Comparison of ENCODE assay signal across 8 mouse cellular contexts in the genomic region with DNA sequence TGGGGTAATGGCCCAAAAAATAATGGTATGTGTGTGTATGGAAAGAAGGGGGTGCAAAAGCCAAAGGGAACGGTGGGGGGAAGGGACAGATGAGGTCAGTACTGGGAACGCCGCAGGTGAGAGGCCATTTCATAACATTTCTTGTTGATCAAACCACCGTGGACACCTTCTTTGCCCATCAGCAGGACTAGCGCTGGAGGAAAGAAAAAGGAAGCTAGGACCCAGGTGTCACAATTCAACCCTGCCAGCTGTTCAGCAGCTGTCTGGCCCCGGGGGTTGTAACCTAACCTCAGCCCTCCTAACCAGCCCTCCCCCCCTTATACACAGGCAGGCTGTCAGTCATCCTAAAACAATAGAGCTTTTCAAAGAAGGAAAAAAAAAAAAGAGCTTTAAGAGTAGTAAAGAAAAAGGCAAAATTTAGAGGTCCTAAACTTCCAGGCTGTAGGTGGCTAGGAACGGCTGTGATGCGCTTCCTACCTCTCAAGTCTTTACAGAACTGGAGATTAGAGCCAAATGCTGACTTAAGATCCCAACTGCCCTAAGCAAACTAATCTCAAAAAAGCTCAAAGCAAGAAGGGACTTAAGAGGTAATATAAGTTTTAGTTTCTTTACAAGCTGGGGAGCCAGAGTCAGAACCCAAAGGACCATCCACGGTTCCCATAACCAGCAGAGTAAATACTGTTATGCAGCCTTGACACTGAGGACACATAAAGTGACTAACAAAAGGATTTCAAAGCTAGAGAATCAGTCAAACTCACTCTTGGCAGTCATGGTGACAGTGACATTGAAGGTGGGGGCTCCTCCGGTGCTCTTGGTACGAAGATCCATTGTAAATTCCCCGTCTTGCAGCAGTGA. TPM values are rescaled to one million over a fixed set of nuclear protein-coding genes. Genes with fewer than 3 reads are reported as not detected.
DNase-seq lines count a peak whose midpoint lies in the region; ATAC-seq and TF ChIP-seq lines count a peak whose summit lies in the region.

No protein-coding gene starts in this region.

- peaks cover 63% of the 10 kb centered on the region for H3K4me1 ChIP-seq in heart, embryonic 12.5 days (replicated peaks)
- no peaks in the 10 kb centered on the region for H3K4me1 ChIP-seq in ES-Bruce4 (ENCODE audit: control insufficient read depth, insufficient read depth, low read length)
- H3K4me1 ChIP-seq in forebrain, embryonic 11.5 days (replicated peaks; ENCODE audit: control insufficient read depth, insufficient read depth, low read length), result peaks cover 36% of the 10 kb centered on the region
- peaks cover 64% of the 10 kb centered on the region for H3K4me1 ChIP-seq in limb, embryonic 13.5 days
- H3K4me1 ChIP-seq in stomach, embryonic 14.5 days (ENCODE audit: control insufficient read depth, insufficient read depth, low read length), result peaks cover 41% of the 10 kb centered on the region

- no peaks in the 10 kb centered on the region for H3K27me3 ChIP-seq in heart, embryonic 12.5 days (replicated peaks)
- H3K27me3 ChIP-seq in ES-Bruce4 (ENCODE audit: control insufficient read depth, insufficient read depth, low read length, poor library complexity, severe bottlenecking), result no peaks in the 10 kb centered on the region
- H3K27me3 ChIP-seq in forebrain, embryonic 11.5 days (ENCODE audit: control insufficient read depth, insufficient read depth, low read length), result no peaks in the 10 kb centered on the region
- no peaks in the 10 kb centered on the region for H3K27me3 ChIP-seq in limb, embryonic 13.5 days
- H3K27me3 ChIP-seq in stomach, embryonic 14.5 days (ENCODE audit: control insufficient read depth, insufficient read depth, low read length), result no peaks in the 10 kb centered on the region

- peak overlapping the region; percentile 78 for H3K4me3 ChIP-seq in heart, embryonic 12.5 days
- peak overlapping the region; percentile 100 for H3K4me3 ChIP-seq in ES-Bruce4 (ENCODE audit: low read depth, low read length)
- peak overlapping the region; percentile 99 for H3K4me3 ChIP-seq in forebrain, embryonic 11.5 days (ENCODE audit: low read depth, low read length)
- peak overlapping the region; percentile 100 for H3K4me3 ChIP-seq in limb, embryonic 13.5 days
- peak overlapping the region; percentile 100 for H3K4me3 ChIP-seq in stomach, embryonic 14.5 days (ENCODE audit: low read depth, low read length)

- H3K9me3 ChIP-seq in heart, embryonic 12.5 days (replicated peaks), result no peaks in the 10 kb centered on the region
- H3K9me3 ChIP-seq in ES-Bruce4 (replicated peaks; ENCODE audit: control insufficient read depth, insufficient read depth, low read length, poor library complexity, severe bottlenecking), result no peaks in the 10 kb centered on the region
- no peaks in the 10 kb centered on the region for H3K9me3 ChIP-seq in forebrain, embryonic 11.5 days (ENCODE audit: control insufficient read depth, low read length)
- H3K9me3 ChIP-seq in limb, embryonic 13.5 days, result no peaks in the 10 kb centered on the region
- no peaks in the 10 kb centered on the region for H3K9me3 ChIP-seq in stomach, embryonic 14.5 days (ENCODE audit: control insufficient read depth, low read depth, low read length)

- peaks cover 45% of the 10 kb centered on the region for H3K36me3 ChIP-seq in heart, embryonic 12.5 days
- peaks cover 45% of the 10 kb centered on the region for H3K36me3 ChIP-seq in ES-Bruce4 (ENCODE audit: control insufficient read depth, insufficient read depth, low read length, poor library complexity, severe bottlenecking)
- peaks cover 21% of the 10 kb centered on the region for H3K36me3 ChIP-seq in forebrain, embryonic 11.5 days (ENCODE audit: control insufficient read depth, insufficient read depth, low read length)
- peaks cover 50% of the 10 kb centered on the region for H3K36me3 ChIP-seq in limb, embryonic 13.5 days
- H3K36me3 ChIP-seq in stomach, embryonic 14.5 days (ENCODE audit: control insufficient read depth, insufficient read depth, low read length), result peaks cover 40% of the 10 kb centered on the region

- DNase-seq in heart, postnatal 14 days, result no peak
- DNase-seq in forebrain, embryonic 11.5 days (ENCODE audit: low spot score), result peak; percentile 50
- DNase-seq in left cerebral cortex, postnatal 4 days, result no peak
- DNase-seq in gastrocnemius, postnatal 10 days, result no peak

- TF ChIP-seq CTCF in ES-Bruce4 (IDR thresholded peaks at IDR 0.05; ENCODE audit: low read depth, low read length), result no peak

- intact Hi-C loops in heart, postnatal 14 days (cut with DNase I), result loop anchor here (10.0 kb wide), 1 partner anchor 657 kb away; the partner anchor contains the start of genes Gabarap and Phf23
- intact Hi-C loops in left cerebral cortex, postnatal 4 days (cut with DNase I), result no loop called here

- no peak for ATAC-seq in heart, embryonic 12.5 days (ENCODE audit: insufficient number of reproducible peaks, low FRiP score)
- ATAC-seq in forebrain, embryonic 11.5 days (replicated peaks; ENCODE audit: low FRiP score), result no peak
- ATAC-seq in limb, embryonic 13.5 days (ENCODE audit: low FRiP score, low read depth), result no peak
- ATAC-seq in stomach, embryonic 14.5 days (ENCODE audit: insufficient number of reproducible peaks, insufficient read depth, low FRiP score, low read depth), result no peak

- H3K27ac ChIP-seq in heart, embryonic 12.5 days (ENCODE audit: poor library complexity, severe bottlenecking), result peak overlapping the region; percentile 96; the same call in 1 of the 2 replicates
- peak overlapping the region; percentile 74 for H3K27ac ChIP-seq in ES-Bruce4 (ENCODE audit: insufficient read depth, low read length)
- H3K27ac ChIP-seq in forebrain, embryonic 11.5 days (ENCODE audit: low read depth, low read length), result no peak overlapping the region
- peak overlapping the region; percentile 98 for H3K27ac ChIP-seq in limb, embryonic 13.5 days
- peak overlapping the region; percentile 99; the same call in 1 of the 2 replicates for H3K27ac ChIP-seq in stomach, embryonic 14.5 days (ENCODE audit: low read length)

- TF ChIP-seq POLR2A in ES-Bruce4 (IDR thresholded peaks at IDR 0.05; ENCODE audit: insufficient read depth, low read length), result no peak

- peak overlapping the region; percentile 94 for H3K9ac ChIP-seq in heart, embryonic 12.5 days
- H3K9ac ChIP-seq in ES-Bruce4 (ENCODE audit: low read depth, poor library complexity, severe bottlenecking), result peak overlapping the region; percentile 100
- peak overlapping the region; percentile 98 for H3K9ac ChIP-seq in forebrain, embryonic 11.5 days (ENCODE audit: low read length)
- H3K9ac ChIP-seq in limb, embryonic 13.5 days, result peak overlapping the region; percentile 99
- peak overlapping the region; percentile 98; the same call in 1 of the 2 replicates for H3K9ac ChIP-seq in stomach, embryonic 14.5 days (replicated peaks; ENCODE audit: low read depth, low read length)

- WGBS in heart, embryonic 12.5 days, result 66% methylated on average over 12 of the region's 12 CpGs
- 76% methylated on average over 12 of the region's 12 CpGs for WGBS in forebrain, embryonic 11.5 days
- 46% methylated on average over 12 of the region's 12 CpGs for WGBS in limb, embryonic 13.5 days
- 59% methylated on average over 12 of the region's 12 CpGs for WGBS in stomach, embryonic 14.5 days

- H3K4me2 ChIP-seq in heart, embryonic 12.5 days, result peak overlapping the region; percentile 82
- peak overlapping the region; percentile 97 for H3K4me2 ChIP-seq in forebrain, embryonic 11.5 days (ENCODE audit: low read depth, low read length, severe bottlenecking)
- peak overlapping the region; percentile 97 for H3K4me2 ChIP-seq in limb, embryonic 13.5 days (replicated peaks)
- peak overlapping the region; percentile 85 for H3K4me2 ChIP-seq in stomach, embryonic 14.5 days (replicated peaks; ENCODE audit: low read depth, low read length)

- no peak for TF ChIP-seq EP300 in ES-Bruce4 (IDR thresholded peaks at IDR 0.05; ENCODE audit: insufficient read depth, low read depth, low read length)

RNA-seq across cellular contexts. Expression of gene Pfn1, which starts 2.2 kb away (rescaled TPM):
- polyA plus RNA-seq in heart, embryonic 12.5 days (2016; fragmentation: Nextera tagmentation; extraction: Ambion mirVana), result 1,661 and 1,678 TPM in 2 replicates
- total RNA-seq in heart, postnatal 14 days (2021), result 100 to 1,000 TPM; 326 to 379 TPM
- polyA plus RNA-seq in ES-Bruce4 (2011; ENCODE audit: insufficient read depth, insufficient read length, low read depth, missing spikeins), result 630 and 707 TPM in 2 replicates
- polyA plus RNA-seq in forebrain, embryonic 11.5 days (2014; fragmentation: Nextera tagmentation; extraction: Ambion mirVana), result 1,387 and 1,399 TPM in 2 replicates
- polyA plus RNA-seq in limb, embryonic 13.5 days (2015; fragmentation: Nextera tagmentation; extraction: Ambion mirVana), result 1,638 and 1,674 TPM in 2 replicates
- polyA plus RNA-seq in stomach, embryonic 14.5 days (2014; fragmentation: Nextera tagmentation; extraction: Ambion mirVana), result 2,006 and 2,065 TPM in 2 replicates
- total RNA-seq in left cerebral cortex, postnatal 4 days (2021), result 100 to 1,000 TPM; 319 to 321 TPM
- total RNA-seq in gastrocnemius, postnatal 10 days (2021), result 100 to 1,000 TPM; 465 to 491 TPM

RNA-seq across cellular contexts. Expression of gene Eno3, which starts 4.7 kb away (rescaled TPM):
- 238 and 239 TPM in 2 replicates for polyA plus RNA-seq in heart, embryonic 12.5 days (2016; fragmentation: Nextera tagmentation; extraction: Ambion mirVana)
- total RNA-seq in heart, postnatal 14 days (2021), result 1,000 to 10,000 TPM; 1,878 to 1,971 TPM
- 14.7 and 15.7 TPM in 2 replicates for polyA plus RNA-seq in ES-Bruce4 (2011; ENCODE audit: insufficient read depth, insufficient read length, low read depth, missing spikeins)
- 16.6 and 17.4 TPM in 2 replicates for polyA plus RNA-seq in forebrain, embryonic 11.5 days (2014; fragmentation: Nextera tagmentation; extraction: Ambion mirVana)
- polyA plus RNA-seq in limb, embryonic 13.5 days (2015; fragmentation: Nextera tagmentation; extraction: Ambion mirVana), result 52.3 and 57.1 TPM in 2 replicates
- 12.3 and 14.5 TPM in 2 replicates for polyA plus RNA-seq in stomach, embryonic 14.5 days (2014; fragmentation: Nextera tagmentation; extraction: Ambion mirVana)
- total RNA-seq in left cerebral cortex, postnatal 4 days (2021), result 1 to 10 TPM; 8.1 to 9.3 TPM
- 1,000 to 10,000 TPM; 5,193 to 5,983 TPM for total RNA-seq in gastrocnemius, postnatal 10 days (2021)

RNA-seq across cellular contexts. Expression of gene Slc25a11, which starts 5.0 kb away (rescaled TPM):
- polyA plus RNA-seq in heart, embryonic 12.5 days (2016; fragmentation: Nextera tagmentation; extraction: Ambion mirVana), result 227 and 229 TPM in 2 replicates
- total RNA-seq in heart, postnatal 14 days (2021), result 100 to 1,000 TPM; 438 to 444 TPM
- polyA plus RNA-seq in ES-Bruce4 (2011; ENCODE audit: insufficient read depth, insufficient read length, low read depth, missing spikeins), result 45.0 and 48.0 TPM in 2 replicates
- polyA plus RNA-seq in forebrain, embryonic 11.5 days (2014; fragmentation: Nextera tagmentation; extraction: Ambion mirVana), result 129 and 137 TPM in 2 replicates
- 165 and 173 TPM in 2 replicates for polyA plus RNA-seq in limb, embryonic 13.5 days (2015; fragmentation: Nextera tagmentation; extraction: Ambion mirVana)
- polyA plus RNA-seq in stomach, embryonic 14.5 days (2014; fragmentation: Nextera tagmentation; extraction: Ambion mirVana), result 151 and 157 TPM in 2 replicates
- total RNA-seq in left cerebral cortex, postnatal 4 days (2021), result 10 to 100 TPM; 88.6 to 92.5 TPM
- 100 to 1,000 TPM; 252 to 283 TPM for total RNA-seq in gastrocnemius, postnatal 10 days (2021)

RNA-seq across cellular contexts. Expression of gene Rnf167, which starts 5.2 kb away (rescaled TPM):
- polyA plus RNA-seq in heart, embryonic 12.5 days (2016; fragmentation: Nextera tagmentation; extraction: Ambion mirVana), result 67.4 and 70.1 TPM in 2 replicates
- 10 to 100 TPM; 52.0 to 54.4 TPM for total RNA-seq in heart, postnatal 14 days (2021)
- 55.2 and 61.8 TPM in 2 replicates for polyA plus RNA-seq in ES-Bruce4 (2011; ENCODE audit: insufficient read depth, insufficient read length, low read depth, missing spikeins)
- 88.0 and 90.0 TPM in 2 replicates for polyA plus RNA-seq in forebrain, embryonic 11.5 days (2014; fragmentation: Nextera tagmentation; extraction: Ambion mirVana)
- 120 and 129 TPM in 2 replicates for polyA plus RNA-seq in limb, embryonic 13.5 days (2015; fragmentation: Nextera tagmentation; extraction: Ambion mirVana)
- 118 and 120 TPM in 2 replicates for polyA plus RNA-seq in stomach, embryonic 14.5 days (2014; fragmentation: Nextera tagmentation; extraction: Ambion mirVana)
- 10 to 100 TPM; 52.1 to 52.3 TPM for total RNA-seq in left cerebral cortex, postnatal 4 days (2021)
- total RNA-seq in gastrocnemius, postnatal 10 days (2021), result 10 to 100 TPM; 41.9 to 43.7 TPM

RNA-seq across cellular contexts. Expression of gene Gp1ba, which starts 13.3 kb away (rescaled TPM):
- 1.4 and 2.2 TPM in 2 replicates for polyA plus RNA-seq in heart, embryonic 12.5 days (2016; fragmentation: Nextera tagmentation; extraction: Ambion mirVana)
- total RNA-seq in heart, postnatal 14 days (2021), result under 1 TPM; 0.17 to 0.22 TPM
- not detected in 2 replicates for polyA plus RNA-seq in ES-Bruce4 (2011; ENCODE audit: insufficient read depth, insufficient read length, low read depth, missing spikeins)
- 1.1 and 1.3 TPM in 2 replicates for polyA plus RNA-seq in forebrain, embryonic 11.5 days (2014; fragmentation: Nextera tagmentation; extraction: Ambion mirVana)
- 0.18 and 0.22 TPM in 2 replicates for polyA plus RNA-seq in limb, embryonic 13.5 days (2015; fragmentation: Nextera tagmentation; extraction: Ambion mirVana)
- polyA plus RNA-seq in stomach, embryonic 14.5 days (2014; fragmentation: Nextera tagmentation; extraction: Ambion mirVana), result 0.21 and 0.22 TPM in 2 replicates
- total RNA-seq in left cerebral cortex, postnatal 4 days (2021), result under 1 TPM in 1 of 2 experiments, not detected in 1; 0.18 TPM
- under 1 TPM; 0.12 to 0.29 TPM for total RNA-seq in gastrocnemius, postnatal 10 days (2021)
